Mouse (Mus musculus): ENCODE measurements at regions not wholly inside any gene's neighbourhood (a gene's known extent, or its start where the extent isn't known, plus 50 kb on each side); places are given as distances from the start of the nearest gene placed in this dataset.

- no peak for TF ChIP-seq TAL1 (IDR thresholded peaks at IDR 0.05; ENCODE audit: low read length)
- TF ChIP-seq GATA1 (IDR thresholded peaks at IDR 0.05; ENCODE audit: low read length), result no peak
Observed at GRCm38 (mm10) chrX:12256758-12257157, 96.6 kb upstream of the Bcor start.

Measured in erythroblast, embryonic 14.5 days (primary cell).